Mouse (Mus musculus) layer of hippocampus, adult 18-20 months (tissue): ENCODE measurements around the gene Fbll1. TPM values are rescaled to one million over a fixed set of nuclear protein-coding genes. Genes with fewer than 3 reads are reported as not detected.

Experiments
- microRNA-seq, 2 experiments: library from miRNA; unstranded; fragments of <30 nt; microRNA quantifications; one replicate each; pipeline ENCODE4 v1.2.0; 2021
- total RNA-seq, 2 experiments: library from RNA; stranded (reverse); gene quantifications; 2 replicates each; pipeline ENCODE4 v1.2.3; 2021

The Fbll1 gene
- total RNA-seq, 2 experiments from 2014 or later, result 44.5 to 46.2 TPM

Small RNAs within 50 kb of the gene (microRNA-seq; reads per million reads assigned to microRNA genes)
- 0.99 to 2.3 reads per million in 2 experiments for gene Mir103-1

Other genes starting within 250 kb of the Fbll1 start
- 10 to 100 TPM; 37.2 to 37.9 TPM for gene Pank3, start 29.4 kb downstream of the Fbll1 start, total RNA-seq
- 10 to 100 TPM; 51.4 to 53.5 TPM for gene Rars, start 35.6 kb upstream of the Fbll1 start, total RNA-seq
- gene Wwc1, start 181.6 kb upstream of the Fbll1 start, total RNA-seq, result 100 to 1,000 TPM in 1 of 2 experiments, 10 to 100 TPM in 1; 99.4 to 107 TPM